Mouse (Mus musculus) kidney, postnatal 0 days (tissue): Measurements from ENCODE around the gene Ptprg. TPM values are rescaled to one million over a fixed set of nuclear protein-coding genes. Genes with fewer than 3 reads are reported as not detected.

Source experiments
- ATAC-seq: fragments of 200-750 bp; cut with Nextera tagmentation; replicated peaks from 2 replicates; pipeline ENCODE4 v1.8.0; 2017; ENCODE audit warnings: low read depth, moderate number of reproducible peaks, moderate TSS enrichment, moderate library complexity; ENCODE audit not compliant: low FRiP score
- DNase-seq: peaks from one replicate; pipeline ENCODE4 v3.0.0-alpha.2; 2016; ENCODE audit warnings: low spot score
- H3K27ac ChIP-seq: fragments of 300-500 bp; sonication (generic); 2 replicates; pipeline ENCODE4 v1.5.1; 2014; ENCODE audit warnings: mild to moderate bottlenecking
- H3K27me3 ChIP-seq: fragments of 300-500 bp; sonication (generic); 2 replicates; pipeline ENCODE4 v1.6.1; 2014; ENCODE audit warnings: low read length, mixed read lengths; ENCODE audit not compliant: insufficient read depth
- H3K36me3 ChIP-seq: fragments of 300-500 bp; sonication (generic); 2 replicates; pipeline ENCODE4 v1.6.1; 2014; ENCODE audit warnings: low read length, mixed read lengths; ENCODE audit not compliant: insufficient read depth
- H3K4me1 ChIP-seq: fragments of 300-500 bp; sonication (generic); replicated peaks from 2 replicates; pipeline ENCODE4 v1.6.1; 2014; ENCODE audit warnings: antibody characterized with exemption, low read length, mixed read lengths; ENCODE audit not compliant: insufficient read depth
- H3K4me2 ChIP-seq: fragments of 300-500 bp; sonication (generic); 2 replicates; pipeline ENCODE4 v1.6.1; 2014; ENCODE audit warnings: mild to moderate bottlenecking, low read length, moderate library complexity, mixed read lengths
- H3K4me3 ChIP-seq: fragments of 300-500 bp; sonication (generic); replicated peaks from 2 replicates; pipeline ENCODE4 v1.5.1; 2014; ENCODE audit warnings: low read depth, low read length
- H3K9ac ChIP-seq: fragments of 300-500 bp; sonication (generic); 2 replicates; pipeline ENCODE4 v1.6.1; 2014; ENCODE audit warnings: low read depth, low read length
- H3K9me3 ChIP-seq: fragments of 300-500 bp; sonication (generic); replicated peaks from 2 replicates; pipeline ENCODE4 v1.6.1; 2016; ENCODE audit warnings: low read length, inconsistent platforms, mixed read lengths
- CTCF ChIP-seq: IDR thresholded peaks from 2 replicates; pipeline ENCODE4 v1.5.1; 2016; ENCODE audit warnings: antibody characterized with exemption, low read depth, mild to moderate bottlenecking, moderate library complexity
- WGBS: fragments of 180-500 bp; shearing (Covaris S2); extraction: QIAGEN DNeasy Blood & Tissue Kit; methylation state at CpG from one replicate; pipeline ENCODE4 v1.1.7; 2014; 5-methylcytosine and 5-hydroxymethylcytosine counted together
- polyA plus RNA-seq: library from polyadenylated mRNA; unstranded; fragments of >200 nt; fragmentation: Nextera tagmentation; extraction: Ambion mirVana; gene quantifications from 2 replicates; pipeline ENCODE4 v1.2.1, GENCODE M21; 2015

The Ptprg gene
- polyA plus RNA-seq, 1 experiment from 2014 or later: 23.5 TPM

- DNase-seq (no peak), ATAC-seq (no peak; the same call in 1 of the 2 replicates)
- TF ChIP-seq CTCF: no peak
- H3K4me3 ChIP-seq: no peak overlapping the region
- no peaks in the 10 kb centered on the region for H3K36me3 ChIP-seq
- WGBS: 78% methylated on average over 12 of the region's 12 CpGs
- peak overlapping the region; percentile 47; the same call in 1 of the 2 replicates for H3K27ac ChIP-seq
- H3K9me3 ChIP-seq: no peaks in the 10 kb centered on the region
- peaks cover 5% of the 10 kb centered on the region; the same call in 1 of the 2 replicates for H3K4me1 ChIP-seq
- no peak overlapping the region for H3K4me2 ChIP-seq
- no peaks in the 10 kb centered on the region for H3K27me3 ChIP-seq
- no peak overlapping the region for H3K9ac ChIP-seq
These were observed 551.2 kb downstream of the Ptprg start for GRCm38 (mm10) chr14:12104297-12105155.

GRCm38 (mm10) chr14:12105156-12105430, 551.8 kb downstream of the Ptprg start:
- 63% methylated on average over 2 of the region's 2 CpGs for WGBS
- Histone ChIP-seq H3K4me2 (no peak overlapping the region), H3K9me3 (no peaks in the 10 kb centered on the region), H3K36me3 (no peaks in the 10 kb centered on the region), H3K27ac (no peak overlapping the region), H3K9ac (no peak overlapping the region), H3K27me3 (no peaks in the 10 kb centered on the region), H3K4me1 (peaks cover 5% of the 10 kb centered on the region; the same call in 1 of the 2 replicates), H3K4me3 (no peak overlapping the region)
- no peak for DNase-seq
- TF ChIP-seq CTCF: no peak
- ATAC-seq: no peak

DNA sequence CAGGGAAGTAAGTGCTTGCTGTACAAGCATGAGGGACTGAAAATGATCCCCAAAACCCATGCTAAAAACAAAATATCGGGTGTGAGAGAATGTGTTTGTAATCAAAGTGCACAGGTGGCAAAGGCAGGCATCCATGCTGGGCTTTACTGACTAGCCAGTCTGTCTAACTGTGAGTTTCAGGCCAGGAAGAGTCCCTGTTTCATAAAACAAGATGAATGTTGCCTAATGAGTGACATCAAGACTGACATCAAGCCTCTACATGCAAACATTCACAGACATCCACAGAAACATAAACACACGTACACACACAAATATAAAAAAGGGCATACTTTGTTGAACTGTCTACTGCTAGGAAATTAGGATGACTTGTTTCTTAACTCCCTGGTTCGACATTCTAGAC, 552.3 kb downstream of the Ptprg start:
- no peak overlapping the region for H3K4me3 ChIP-seq
- H3K27ac ChIP-seq: no peak overlapping the region
- TF ChIP-seq CTCF: no peak
- no peak for ATAC-seq
- H3K4me2 ChIP-seq: no peak overlapping the region
- WGBS: 78% methylated on average over 3 of the region's 3 CpGs
- H3K36me3 ChIP-seq: no peaks in the 10 kb centered on the region
- no peaks in the 10 kb centered on the region for H3K9me3 ChIP-seq
- H3K4me1 ChIP-seq: peaks cover 5% of the 10 kb centered on the region; the same call in 1 of the 2 replicates
- DNase-seq: no peak
- no peaks in the 10 kb centered on the region for H3K27me3 ChIP-seq
- no peak overlapping the region for H3K9ac ChIP-seq

GRCm38 (mm10) chr14:12107459-12107858, 554.1 kb downstream of the Ptprg start:
- Histone ChIP-seq H3K27me3 (no peaks in the 10 kb centered on the region), H3K4me3 (no peak overlapping the region), H3K4me1 (peaks cover 5% of the 10 kb centered on the region; the same call in 1 of the 2 replicates), H3K36me3 (no peaks in the 10 kb centered on the region), H3K9ac (no peak overlapping the region), H3K4me2 (no peak overlapping the region), H3K27ac (no peak overlapping the region), H3K9me3 (no peaks in the 10 kb centered on the region)
- 46% methylated on average over 7 of the region's 7 CpGs for WGBS
- DNase-seq (peak; percentile 61), ATAC-seq (no peak)
- no peak for TF ChIP-seq CTCF

- Histone ChIP-seq H3K4me1 (peaks cover 5% of the 10 kb centered on the region; the same call in 1 of the 2 replicates), H3K4me3 (no peak overlapping the region), H3K27me3 (no peaks in the 10 kb centered on the region), H3K36me3 (no peaks in the 10 kb centered on the region), H3K4me2 (no peak overlapping the region), H3K27ac (peak overlapping the region; percentile 39; the same call in 1 of the 2 replicates), H3K9me3 (no peaks in the 10 kb centered on the region), H3K9ac (no peak overlapping the region)
- TF ChIP-seq CTCF: no peak
- DNase-seq (peak; percentile 22), ATAC-seq (no peak)
- WGBS: 41% methylated on average over 7 of the region's 7 CpGs
These were observed 554.7 kb downstream of the Ptprg start for GRCm38 (mm10) chr14:12107991-12108390.

DNA sequence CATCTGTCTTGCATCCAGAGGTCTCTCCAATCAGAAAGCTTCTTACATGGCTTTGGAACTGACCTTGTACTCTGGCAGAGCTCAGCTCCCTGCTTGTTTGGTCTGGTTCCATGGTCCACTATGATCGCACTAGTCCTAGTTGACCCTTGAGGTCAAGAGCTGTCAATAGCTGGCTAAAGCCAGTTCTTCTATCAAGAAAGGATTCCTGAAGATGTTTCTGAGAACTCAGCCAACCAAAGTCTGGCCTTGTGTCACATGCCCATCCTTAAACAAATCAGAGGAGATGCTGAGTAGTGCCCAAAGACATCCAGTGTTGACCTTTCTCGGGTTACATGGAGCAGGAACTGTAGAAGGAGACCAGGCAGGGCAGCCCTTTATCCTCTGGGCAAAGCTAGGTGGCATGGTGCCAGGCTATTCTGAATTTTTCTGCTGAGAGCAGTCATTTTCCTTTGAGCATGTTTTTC, 559.2 kb downstream of the Ptprg start:
- H3K9ac ChIP-seq: no peak overlapping the region
- TF ChIP-seq CTCF: no peak
- H3K27ac ChIP-seq: no peak overlapping the region
- no peaks in the 10 kb centered on the region for H3K9me3 ChIP-seq
- H3K4me3 ChIP-seq: no peak overlapping the region
- WGBS: 42% methylated on average over 2 of the region's 2 CpGs
- no peak overlapping the region for H3K4me2 ChIP-seq
- peak; percentile 49 for DNase-seq
- H3K4me1 ChIP-seq: peaks cover 5% of the 10 kb centered on the region; the same call in 1 of the 2 replicates
- no peaks in the 10 kb centered on the region for H3K36me3 ChIP-seq
- peak; percentile 90 for ATAC-seq
- no peaks in the 10 kb centered on the region for H3K27me3 ChIP-seq
